Mouse (Mus musculus): ENCODE data around the gene Ski.

The Ski gene

DNA sequence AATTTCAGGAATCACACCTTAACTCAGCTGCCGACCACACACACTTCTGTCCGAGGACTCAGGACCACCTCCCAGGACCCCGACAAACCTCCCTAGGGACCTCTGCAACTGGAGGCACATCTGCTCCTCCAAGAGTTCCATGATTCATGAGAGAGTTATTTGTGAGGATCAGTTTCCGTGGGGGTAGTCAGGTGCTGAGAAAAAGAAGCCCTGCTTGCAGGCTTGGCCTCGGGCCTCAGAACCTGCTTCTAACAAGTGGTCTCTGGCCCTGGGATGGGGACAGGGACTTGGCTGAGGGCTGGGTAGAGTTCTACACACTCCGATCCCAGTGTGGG, 72.5 kb downstream of the Ski start:
- WGBS, result 74% methylated on average over 6 of the region's 6 CpGs

DNA sequence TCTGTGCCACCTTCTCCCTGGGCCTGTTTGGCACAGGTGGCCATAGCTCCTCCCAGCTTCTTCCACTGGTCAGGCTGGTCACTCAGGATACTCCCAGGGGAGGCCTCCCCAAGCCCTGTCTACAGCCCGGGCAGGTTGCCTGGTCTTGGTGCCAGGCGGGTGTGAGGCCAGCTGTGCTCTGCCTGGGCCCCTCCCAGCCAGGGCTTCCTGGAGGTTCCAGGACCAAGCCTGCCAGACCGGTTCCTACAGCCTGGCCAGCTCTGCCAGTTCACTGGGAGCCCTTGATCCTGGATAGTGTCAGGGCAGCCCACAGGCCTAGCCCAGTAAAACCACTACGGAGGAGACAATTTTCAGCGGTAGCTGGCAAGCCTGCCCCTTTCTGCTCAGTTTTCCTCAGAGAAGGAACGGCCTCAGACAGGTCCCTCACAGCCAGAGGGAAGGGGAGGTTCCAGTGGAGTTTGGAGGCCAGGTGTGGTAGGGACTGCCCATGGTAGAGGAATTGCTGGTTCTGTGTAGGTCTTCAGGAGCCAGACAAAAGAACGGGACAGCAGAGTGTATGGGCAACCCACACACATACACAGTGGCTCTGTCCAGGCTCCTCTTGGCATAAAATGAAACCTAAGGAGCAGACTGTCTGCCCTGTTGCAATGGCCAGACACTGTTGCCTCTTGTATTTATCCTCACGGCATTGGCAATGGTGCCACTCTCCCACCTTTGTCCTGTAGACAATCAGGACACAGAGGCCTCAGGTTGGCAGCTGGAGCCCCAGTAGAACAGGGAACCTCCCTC, 73.3 kb downstream of the Ski start:
- 57% methylated on average over 8 of the region's 8 CpGs for WGBS

DNA sequence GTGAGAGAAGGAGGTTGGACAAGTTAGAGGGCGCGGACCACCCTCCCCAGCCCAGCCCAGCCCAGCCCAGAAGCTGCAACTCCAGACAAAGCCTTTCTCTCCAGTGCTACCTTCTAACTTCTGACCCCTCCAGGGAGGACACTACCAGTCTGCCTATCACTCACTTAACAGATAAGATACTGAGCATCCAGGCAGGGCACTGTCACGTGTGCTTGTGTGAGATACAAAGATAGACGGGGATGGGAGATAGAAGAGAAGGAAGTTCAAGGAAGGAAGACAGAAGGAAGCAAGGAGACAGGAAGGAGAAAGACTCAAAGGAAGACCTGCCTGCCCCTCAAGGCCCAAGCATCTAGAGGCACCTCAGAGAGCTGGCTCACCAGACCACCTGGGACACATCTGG, 73.9 kb downstream of the Ski start:
- 84% methylated on average over 4 of the region's 4 CpGs for WGBS

DNA sequence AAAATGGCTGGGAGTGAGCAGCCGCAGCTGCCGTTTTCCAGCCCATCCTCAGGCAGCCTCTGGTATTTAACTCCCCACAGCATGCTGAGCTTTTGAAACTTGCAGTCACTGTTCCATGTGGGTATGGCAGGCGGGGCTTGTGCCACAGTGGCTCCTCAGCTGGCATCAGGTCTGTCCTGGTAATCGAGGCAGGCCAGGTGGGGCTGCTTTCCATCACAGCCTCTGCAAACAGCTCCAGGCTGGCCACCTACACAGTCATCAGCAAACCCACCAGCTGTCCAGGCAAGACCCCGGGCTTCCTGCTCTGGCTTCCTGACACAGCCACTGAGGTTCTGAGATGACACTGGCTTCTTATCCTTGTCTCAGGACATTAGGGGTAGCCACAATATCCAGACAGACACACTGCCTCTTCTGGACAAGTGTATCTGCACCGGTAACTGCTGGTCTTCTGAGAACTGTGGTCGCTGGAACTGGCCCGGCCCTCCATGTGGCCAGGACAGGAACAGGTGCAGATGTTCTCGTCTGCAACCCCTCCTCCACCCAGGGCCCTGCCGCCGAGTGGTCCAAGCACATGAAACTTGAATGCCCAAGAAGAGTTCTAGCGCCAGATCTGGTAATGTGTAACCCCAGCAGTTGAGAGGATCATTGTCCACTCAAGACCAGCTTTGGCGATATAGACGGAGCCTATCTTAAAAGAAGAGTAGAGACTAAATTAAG, 76.1 kb downstream of the Ski start:
- 59% methylated on average over 14 of the region's 14 CpGs for WGBS

DNA sequence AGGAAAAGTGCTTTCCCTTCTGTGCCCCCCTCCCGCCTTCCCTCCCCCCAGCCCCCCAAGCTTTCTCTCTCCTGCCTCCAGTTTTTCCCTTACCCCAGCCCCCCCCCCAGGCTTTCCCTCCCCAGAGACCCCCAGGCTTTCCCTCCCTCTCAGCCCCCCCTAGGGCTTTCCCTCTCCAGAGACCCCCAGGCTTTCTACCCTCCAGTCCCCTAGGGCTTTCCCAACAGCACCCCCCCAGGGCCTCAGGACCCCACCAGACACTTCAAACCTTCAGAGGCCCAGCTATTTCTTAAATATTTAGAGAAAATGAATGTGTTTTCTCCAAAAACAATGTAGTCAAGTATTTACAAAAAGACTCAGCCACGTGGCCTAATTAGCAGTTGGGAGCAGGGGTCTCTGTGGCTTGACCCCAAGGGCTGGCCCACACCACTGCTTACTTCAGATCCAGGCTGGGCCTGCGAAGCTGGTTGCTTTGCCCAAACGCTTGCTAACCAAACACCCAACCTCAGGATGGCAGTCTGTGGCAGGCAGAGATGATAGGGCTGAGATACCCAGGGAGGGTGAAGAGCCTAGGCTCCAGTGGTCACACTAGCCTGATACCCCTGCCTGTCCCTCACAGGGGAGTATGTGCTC, 77.7 kb downstream of the Ski start:
- 41% methylated on average over 4 of the region's 4 CpGs for WGBS

DNA sequence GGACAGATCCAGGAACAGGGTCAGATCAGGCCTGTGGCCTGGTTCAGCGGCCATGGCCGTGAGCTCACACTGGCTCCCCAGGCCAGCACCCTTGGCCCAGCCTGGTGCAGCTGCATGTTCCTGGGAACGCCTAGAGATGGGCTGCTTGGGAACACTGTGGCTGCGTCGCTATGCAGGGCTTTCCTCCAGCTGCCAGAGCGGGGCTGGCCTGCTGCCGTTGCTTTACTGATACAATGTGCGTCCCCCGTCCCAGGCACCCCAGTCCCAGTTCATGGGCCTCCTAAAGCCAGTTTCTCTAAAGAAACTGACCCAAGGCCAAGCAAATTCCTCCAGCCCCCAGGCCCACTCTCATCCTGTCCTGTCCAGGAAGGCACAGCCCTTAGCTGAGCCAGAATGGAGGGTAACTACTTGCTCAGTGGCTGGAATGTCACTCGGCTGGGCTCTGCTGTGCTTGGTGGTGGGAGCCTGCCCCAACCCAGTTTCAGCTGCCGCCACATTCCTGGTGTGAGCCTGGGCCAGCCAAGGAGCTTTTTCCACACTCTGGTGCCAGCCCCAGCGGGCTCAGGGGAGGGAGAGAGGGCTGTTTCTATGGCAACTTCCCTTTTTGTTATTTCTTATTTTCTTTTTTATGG, 78.4 kb downstream of the Ski start:
- WGBS, result 20% methylated on average over 12 of the region's 12 CpGs

DNA sequence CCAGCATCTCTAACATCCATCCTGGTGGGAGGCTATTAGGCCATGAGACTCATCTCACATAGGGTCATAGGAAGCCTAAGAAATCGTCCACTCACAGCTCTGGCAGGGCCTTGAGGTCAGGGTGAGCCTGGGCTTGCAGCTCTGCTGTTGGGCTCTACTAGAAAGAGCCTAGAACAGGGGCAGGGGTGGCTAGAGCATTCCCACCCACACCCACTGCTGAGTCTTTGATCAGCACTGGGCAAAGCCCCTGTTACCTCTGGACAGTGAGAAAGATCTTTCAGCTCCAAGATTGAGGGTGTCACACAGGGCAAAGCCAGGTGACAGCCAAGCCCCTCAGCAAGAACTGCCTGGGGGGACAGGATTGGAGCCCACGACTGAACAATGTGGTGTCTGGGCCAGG, 79.0 kb downstream of the Ski start:
- 53% methylated on average over 2 of the region's 2 CpGs for WGBS

DNA sequence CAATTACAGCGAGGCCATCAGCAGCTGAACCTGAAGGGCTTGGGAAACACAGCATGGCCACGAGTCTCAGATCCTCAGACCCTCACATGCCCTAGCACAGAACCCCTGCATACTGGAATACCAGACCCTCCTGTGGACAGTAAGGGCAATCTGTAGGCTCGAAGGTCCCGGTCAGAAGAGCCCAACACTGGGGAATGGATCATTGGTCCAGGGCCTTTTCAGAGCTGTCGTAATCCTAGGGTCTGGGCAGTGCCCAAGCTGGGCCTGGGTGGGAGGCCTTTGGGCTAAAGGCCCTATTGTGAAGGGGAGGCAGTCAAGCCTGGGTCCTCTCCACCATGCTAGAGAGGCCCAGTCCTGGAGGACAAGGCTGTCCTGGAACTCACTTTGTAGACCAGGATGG, 79.6 kb downstream of the Ski start:
- 97% methylated on average over 5 of the region's 5 CpGs for WGBS

DNA sequence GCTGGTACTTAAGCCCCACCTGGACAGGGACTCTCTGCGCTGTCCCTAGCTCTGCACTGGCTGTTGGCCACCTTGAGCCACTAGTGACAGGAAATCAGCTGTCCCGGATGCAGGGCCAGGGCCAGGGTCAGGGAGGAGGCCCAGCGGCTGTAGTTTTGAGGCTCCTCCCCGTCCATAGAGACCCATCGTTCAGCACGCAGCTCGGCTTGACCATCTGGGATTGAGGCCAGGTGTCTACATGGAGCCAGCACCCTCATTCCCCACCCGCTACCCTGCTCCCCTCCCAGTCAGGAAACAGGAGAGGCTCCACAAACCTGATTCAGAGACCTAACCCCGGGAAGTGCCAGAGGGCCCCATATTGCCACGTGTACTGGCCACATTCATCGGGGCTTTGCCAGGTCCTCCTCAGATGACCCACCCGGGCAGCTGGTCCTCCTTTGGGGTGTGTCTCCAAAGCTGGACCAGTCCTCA, 81.6 kb downstream of the Ski start:
- WGBS, result 59% methylated on average over 12 of the region's 12 CpGs

DNA sequence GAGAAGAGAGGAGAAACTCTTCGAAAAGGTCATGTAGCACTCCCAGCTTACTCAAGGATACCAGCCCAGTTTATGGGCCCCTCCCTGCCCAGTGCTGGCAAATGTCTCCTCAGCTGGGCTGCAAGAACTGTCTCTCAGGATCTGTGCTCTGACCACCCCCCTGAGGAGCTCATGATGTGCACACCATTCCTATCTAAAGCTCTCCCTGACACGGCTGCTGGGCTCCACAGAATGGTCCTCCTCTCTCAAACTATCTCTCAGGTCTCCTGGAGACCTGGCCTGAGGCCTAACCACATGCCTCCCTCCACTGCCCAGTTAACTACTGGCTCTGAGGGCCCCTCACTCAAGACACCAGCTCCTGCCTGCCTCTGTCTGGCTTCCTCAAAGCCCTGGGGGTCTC, 82.2 kb downstream of the Ski start:
- WGBS, result 71% methylated on average over 2 of the region's 2 CpGs

DNA sequence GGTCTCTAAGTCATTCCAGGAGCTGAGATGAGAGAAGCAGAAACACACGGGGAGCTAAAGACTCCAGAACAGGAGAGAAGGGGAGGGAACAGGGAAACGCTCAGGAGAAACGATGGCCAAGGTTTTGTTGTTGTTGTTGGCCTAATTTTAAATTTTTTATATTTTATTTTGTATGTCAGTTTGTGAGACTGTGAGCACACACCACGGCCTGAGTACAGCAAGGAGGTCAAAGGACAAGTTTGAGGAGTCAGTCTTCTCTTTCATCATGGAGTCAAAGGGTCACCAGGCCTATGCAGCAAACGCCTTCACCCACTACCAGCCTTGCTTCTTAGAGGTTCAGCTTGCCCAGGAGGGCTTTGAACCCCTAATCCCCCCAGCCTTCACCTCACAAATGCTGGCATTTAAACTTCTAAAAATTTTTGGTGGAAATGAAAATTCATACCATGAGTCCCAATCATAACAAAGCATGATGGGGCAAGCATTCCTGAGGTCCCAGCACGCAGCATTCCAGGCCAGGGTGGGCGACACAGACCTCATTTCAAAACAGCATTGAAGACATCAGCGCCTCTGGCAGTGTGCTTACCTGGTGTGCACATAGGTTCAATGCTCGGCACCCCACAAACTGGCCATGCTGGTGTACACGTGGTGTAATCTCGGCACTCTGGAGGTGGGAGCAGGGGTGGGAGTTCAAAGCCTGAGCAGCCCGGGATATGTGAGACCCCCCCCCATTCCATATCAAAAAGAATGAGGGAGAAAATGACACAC, 82.9 kb downstream of the Ski start:
- WGBS, result 92% methylated on average over 12 of the region's 12 CpGs

DNA sequence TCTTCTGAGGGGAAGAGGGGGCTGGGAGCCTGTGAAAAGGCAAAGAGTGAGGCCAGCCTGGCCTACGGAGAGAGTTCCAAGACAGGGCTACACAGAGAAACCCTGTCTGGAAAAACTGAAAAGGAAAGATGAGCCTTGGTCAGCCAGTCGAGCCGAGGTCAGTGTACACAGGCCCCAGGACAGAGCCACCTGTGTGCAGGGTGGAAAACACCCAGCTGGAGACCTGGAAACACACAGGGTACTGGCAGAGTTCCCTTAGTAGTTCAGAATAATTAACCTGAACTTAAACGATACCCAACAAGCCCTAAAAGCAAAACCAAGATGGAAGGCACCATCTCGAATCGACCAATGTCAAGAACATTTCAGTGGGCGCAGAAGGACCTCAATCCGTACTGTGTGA, 83.9 kb downstream of the Ski start:
- WGBS, result 85% methylated on average over 8 of the region's 8 CpGs

DNA sequence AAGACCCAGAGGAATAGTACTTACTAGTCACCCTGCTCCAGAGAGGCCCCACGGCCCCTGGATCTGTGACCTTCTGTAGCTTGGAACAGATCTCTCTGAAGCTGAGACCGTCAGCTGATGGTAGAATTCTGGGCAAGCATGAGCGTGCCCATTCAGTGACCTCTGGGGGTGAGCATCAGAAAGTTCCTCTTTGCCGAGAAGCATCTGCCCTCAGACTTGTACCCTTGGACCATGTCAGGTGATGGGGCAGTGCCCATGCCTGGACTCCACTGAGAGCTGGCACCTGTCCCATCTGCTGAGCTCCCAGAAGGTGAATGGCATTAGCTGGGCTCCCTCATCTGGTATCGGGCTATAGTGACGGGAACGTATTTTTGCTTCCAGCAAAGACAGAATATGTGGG, 84.5 kb downstream of the Ski start:
- WGBS, result 88% methylated on average over 7 of the region's 7 CpGs

DNA sequence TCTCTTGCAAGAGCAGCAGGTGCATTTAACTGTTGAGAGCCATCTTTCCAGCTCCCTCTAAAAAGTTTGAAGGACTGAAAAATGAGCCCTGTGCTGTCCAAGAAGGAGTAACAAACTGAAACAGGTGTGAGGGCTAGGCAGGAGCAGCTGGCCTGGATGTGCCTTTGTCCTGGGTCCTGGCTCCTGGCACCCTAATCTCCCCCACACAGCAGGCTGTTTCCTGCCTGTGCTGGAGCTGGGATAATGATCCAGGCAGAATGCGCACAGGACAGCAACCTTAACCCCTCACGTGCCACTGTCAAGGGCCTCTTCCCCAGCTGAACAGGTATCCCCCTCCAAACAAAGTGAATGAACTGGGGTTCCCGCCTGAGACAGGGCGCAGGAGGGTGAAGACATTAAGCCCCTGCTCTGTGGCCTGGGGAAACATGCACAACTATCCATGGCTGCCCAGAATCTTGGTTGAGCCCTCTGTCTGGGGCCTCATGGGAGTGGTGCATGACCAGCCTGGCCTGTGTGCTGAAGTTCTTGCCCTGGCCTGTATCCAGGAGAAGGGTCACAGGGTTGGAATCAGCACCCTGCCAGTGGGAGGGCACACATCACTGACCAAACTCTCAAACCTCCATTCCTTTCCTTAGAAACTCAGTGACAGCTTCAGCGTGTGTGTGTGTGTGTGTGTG, 86.3 kb downstream of the Ski start:
- WGBS, result 77% methylated on average over 5 of the region's 5 CpGs

DNA sequence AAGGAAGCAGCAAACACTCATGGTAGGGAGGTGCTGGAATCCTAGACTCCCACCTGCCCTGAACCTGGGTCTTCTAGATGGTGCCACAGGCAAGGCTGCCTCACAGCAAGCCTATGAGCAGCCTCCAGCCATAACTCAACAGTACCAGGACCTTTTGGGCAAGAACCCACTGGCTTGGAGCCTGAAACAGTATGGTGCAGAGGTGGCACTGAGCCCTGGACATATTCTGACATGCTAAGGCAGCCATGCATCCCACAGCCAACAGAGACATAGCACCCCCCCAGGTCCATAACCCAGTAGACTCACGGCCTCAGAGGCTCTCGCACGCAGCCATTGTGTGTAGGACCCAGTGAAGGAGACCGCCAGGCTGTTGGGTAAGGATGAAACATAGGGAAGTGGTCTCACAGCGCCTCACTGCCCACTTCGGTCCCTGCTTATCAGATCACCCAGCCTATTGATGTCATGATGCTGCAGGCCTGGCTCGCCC, 87.7 kb downstream of the Ski start:
- WGBS, result 95% methylated on average over 7 of the region's 7 CpGs

DNA sequence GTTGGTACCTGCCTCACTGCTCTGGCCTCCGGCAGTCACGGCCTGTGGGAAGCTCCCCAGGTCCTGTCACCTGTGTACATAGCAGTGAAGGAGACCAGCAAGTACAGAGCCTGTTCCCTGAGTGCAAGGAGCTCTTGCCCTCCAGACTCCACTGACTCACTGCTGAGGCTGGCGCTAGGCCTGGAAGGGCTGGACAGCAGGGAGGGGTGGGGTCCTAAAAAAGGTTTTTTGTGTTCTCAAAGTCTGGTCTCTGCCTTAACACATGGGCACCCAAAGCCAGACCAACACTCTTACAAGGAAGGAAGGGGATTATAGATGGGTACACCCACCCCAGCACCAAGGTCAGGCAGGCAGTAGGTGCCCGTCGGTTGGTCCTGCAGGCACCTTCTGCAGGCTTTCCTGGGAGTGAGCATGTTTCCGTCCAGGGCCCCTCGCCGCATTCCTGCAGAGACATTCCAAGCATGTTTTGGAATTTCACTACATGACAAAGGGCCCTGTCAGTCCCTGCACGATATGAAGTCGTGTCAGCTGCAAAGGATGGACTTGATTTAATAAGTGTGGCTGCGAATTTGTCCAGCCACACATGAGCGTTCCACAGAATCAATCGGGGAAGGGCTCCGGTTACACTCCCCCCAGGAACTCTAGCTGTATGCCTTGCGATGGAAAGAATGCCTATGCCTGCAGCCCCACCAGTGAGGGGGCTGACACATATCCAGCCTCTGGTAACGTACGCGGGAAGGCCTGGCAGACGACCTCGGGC, 88.6 kb downstream of the Ski start:
- 79% methylated on average over 20 of the region's 20 CpGs for WGBS

DNA sequence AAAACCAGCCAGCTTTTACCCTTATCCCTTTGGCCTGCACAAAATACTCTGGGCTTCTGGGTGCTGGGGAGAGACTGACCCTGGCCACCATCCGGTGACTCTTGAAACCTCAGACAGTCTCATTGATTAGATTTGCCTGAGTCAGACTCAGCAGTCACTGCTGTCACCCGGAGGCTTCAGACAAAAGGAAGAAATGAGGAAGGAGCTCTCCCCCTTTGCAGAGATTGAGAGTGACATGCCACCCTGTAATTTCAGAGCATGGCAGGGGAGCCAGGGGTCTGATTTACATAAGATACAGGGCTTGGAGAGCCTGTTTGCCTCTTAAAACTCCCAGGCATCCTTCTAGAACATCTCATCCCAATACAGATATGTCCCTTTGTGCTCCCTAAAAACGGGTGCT, 89.2 kb downstream of the Ski start:
- WGBS, result 72% methylated on average over 3 of the region's 3 CpGs

DNA sequence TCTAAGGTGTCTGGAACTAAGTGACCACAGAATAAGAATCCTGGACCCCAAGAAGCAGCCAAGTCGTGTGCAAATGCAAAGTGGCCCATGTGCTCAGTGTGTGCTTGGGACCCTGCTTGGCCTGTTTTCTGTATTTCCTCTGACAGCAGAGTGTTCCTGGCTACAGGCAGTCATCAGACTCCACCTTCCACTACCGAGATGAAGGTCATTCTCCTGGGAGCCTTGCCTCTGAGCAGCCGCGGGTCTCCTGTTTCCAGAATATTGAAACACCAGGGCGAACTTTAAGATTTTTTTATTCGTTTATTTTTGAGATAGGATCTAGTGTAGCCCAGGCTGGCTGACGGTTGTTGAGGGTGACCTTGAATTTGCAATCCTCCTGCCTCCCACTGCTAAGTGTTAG, 91.8 kb downstream of the Ski start:
- WGBS, result 71% methylated on average over 7 of the region's 7 CpGs

DNA sequence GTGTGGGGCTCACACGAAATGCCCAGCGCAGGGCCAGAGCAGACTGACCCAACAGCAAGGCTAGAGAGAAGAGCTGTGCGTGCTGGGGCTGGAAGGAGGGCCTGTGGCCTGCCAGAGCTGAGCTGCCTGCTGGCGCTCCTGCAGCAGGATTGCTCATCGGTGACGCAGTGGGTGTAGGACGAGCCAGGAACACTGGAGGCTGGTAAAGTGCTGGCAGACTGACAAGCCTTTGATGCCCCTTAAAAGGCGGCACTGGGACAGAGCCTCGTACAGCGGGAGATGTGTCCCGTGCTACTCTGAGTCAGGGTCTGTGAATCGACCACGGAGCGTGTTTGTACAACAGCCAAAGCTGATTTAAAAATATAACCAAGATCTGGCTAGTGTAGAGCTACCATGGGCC, 92.4 kb downstream of the Ski start:
- WGBS, result 26% methylated on average over 14 of the region's 14 CpGs

All from cerebral cortex, adult 2 months (tissue).